Mouse (Mus musculus) Patski (cell line): ENCODE data around the gene Trdmt1. TPM values are rescaled to one million over a fixed set of nuclear protein-coding genes. Genes with fewer than 3 reads are reported as not detected.

Experiments used
- ATAC-seq: fragments of 100-300 bp; one replicate; pipeline ENCODE4 v1.8.0; 2021
- CTCF ChIA-PET: fragments of 350-600 bp; sonication (Branson Sonifier 250); formaldehyde crosslinking; loops from one replicate; lab custom pipeline; 2022; ENCODE audit warnings: inconsistent platforms; lab: Charles Lee
- POLR2A ChIA-PET: fragments of 350-600 bp; sonication (Branson Sonifier 250); formaldehyde crosslinking; loops from one replicate; lab custom pipeline; 2022; ENCODE audit warnings: antibody characterized with exemption, inconsistent platforms; lab: Charles Lee
- DNase-seq: peaks from one replicate; pipeline ENCODE4 v3.0.0-alpha.2; 2011; ENCODE audit warnings: low read depth, low spot score
- H3K27me3 ChIP-seq: fragments of 371-371 bp; one replicate; pipeline ENCODE4 v1.5.1; 2021
- CTCF ChIP-seq: fragments of 100-300 bp; IDR thresholded peaks from one replicate; pipeline ENCODE4 v1.5.1; 2021
- in situ Hi-C: fragments of 300-500 bp; cut with MboI; formaldehyde crosslinking; loops from 3 replicates; pipeline ENCODE4 v1.11.1; 2018; ENCODE audit warnings: low pct_unique_long_range_greater_than_20kb, mixed read lengths
- polyA plus RNA-seq: library from polyadenylated mRNA; unstranded; gene quantifications from one replicate; pipeline ENCODE4 v1.2.3, GENCODE M21; 2021

Gene Trdmt1
- polyA plus RNA-seq, 1 experiment from 2014 or later: 8.0 TPM

DNA sequence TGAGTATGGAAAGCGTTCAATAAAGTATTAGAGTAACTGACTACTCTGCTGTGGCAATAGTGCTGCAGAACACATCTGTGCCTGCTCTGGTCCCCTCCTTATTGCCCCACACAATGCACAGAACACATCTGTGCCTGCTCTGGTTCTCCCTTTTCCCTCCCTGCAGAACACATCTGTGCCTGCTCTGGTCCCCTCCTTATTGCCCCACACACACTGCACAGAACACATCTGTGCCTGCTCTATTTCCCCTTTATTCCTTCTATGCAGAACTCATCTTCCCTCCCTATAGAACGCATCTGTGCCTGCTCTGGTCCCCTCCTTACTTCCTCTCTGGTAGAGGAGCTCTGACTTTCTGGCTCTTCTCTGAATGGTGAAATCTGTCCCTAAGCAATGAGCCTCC lies 54.0 kb downstream of the Trdmt1 start:
- H3K27me3 ChIP-seq: no peaks in the 10 kb centered on the region
- ATAC-seq (no peak), DNase-seq (no peak)
- ChIA-PET POLR2A (no interaction called here), CTCF (no interaction called here)
- in situ Hi-C loops: no loop called here
- no peak for TF ChIP-seq CTCF

DNA sequence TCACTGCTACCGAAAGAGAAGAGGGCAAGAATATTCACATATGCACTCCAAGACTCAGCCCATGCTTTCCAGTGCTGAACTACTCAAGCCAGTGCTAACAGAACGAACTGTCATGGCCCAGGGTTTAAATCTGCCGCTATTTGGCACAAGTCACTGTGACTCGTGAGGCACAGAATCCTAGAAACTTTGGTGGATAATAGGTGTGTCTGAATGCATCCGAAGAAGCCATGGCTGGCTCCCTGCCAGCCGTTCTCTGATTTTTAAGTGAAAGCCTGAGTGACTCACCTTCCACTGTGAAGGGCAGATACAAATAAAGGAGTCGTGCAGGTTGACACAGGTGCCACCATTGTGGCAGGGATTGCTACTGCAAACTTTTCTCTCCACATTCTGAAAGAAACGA lies 58.0 kb downstream of the Trdmt1 start:
- in situ Hi-C loops: no loop called here
- DNase-seq (no peak), ATAC-seq (peak; percentile 21)
- ChIA-PET POLR2A (no interaction called here), CTCF (no interaction called here)
- TF ChIP-seq CTCF: no peak
- no peaks in the 10 kb centered on the region for H3K27me3 ChIP-seq

DNA sequence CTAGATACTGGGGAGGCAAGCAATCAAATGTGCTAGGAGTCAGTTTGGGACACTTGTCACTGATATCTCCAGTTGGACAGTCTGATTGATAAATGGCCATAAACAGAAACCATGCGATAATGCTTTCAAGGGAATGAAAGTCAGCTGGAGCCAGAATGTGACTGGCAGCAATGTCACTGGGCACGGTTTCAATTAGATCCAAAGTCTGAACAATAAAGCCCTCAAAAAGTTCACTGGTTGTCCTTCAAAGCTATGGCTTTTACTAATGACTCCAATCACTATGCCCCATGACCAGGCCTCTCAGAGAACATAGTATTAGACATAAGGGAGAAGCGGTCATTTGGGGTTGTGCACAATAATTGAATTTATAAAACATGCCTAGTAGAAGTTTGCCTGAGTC lies 59.9 kb downstream of the Trdmt1 start:
- TF ChIP-seq CTCF: no peak
- in situ Hi-C loops: no loop called here
- ATAC-seq: no peak
- ChIA-PET POLR2A (no interaction called here), CTCF (no interaction called here)
- no peaks in the 10 kb centered on the region for H3K27me3 ChIP-seq
- DNase-seq: no peak

DNA sequence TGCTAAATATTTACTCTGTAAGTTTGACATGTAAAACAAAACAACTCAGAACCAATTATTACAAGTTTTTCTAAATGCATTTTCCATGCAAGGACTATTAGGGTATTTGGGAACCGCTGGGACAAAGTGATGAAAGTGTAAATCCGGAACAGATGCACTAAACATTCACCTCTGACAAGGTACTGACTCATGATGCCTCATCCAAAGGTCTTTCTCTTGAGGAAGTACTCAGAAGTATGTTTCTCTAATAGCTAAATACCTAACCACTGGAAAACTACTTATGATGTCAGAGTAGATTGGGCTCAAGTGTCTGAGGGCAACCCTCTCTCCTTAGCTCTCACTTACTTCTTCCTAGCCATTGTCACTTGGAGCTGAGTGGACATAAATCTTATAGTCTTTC lies 63.7 kb downstream of the Trdmt1 start:
- TF ChIP-seq CTCF: no peak
- DNase-seq (no peak), ATAC-seq (peak; percentile 51)
- in situ Hi-C loops: no loop called here
- ChIA-PET POLR2A (no interaction called here), CTCF (no interaction called here)
- H3K27me3 ChIP-seq: no peaks in the 10 kb centered on the region

DNA sequence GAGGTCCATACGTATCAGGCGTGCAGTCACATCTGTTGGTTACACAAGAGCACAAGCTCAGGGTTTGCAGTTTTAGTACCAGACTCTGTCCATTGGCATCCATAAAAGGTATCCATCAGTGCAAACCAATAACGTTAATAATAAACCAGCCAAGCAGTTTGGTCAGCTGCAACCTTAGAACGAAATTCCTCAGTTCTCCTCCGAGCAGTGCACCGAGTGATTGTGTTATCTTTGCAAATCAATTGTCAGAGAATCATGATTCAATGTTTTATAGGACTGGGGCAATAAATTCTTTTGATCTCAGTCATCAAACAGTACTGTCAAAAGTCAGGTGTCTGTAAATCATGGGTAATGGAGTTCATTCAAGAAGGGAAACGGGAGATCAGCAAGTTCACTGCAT lies 65.3 kb downstream of the Trdmt1 start:
- ChIA-PET CTCF (no interaction called here), POLR2A (no interaction called here)
- no peaks in the 10 kb centered on the region for H3K27me3 ChIP-seq
- no peak for ATAC-seq
- no peak for TF ChIP-seq CTCF
- in situ Hi-C loops: no loop called here
- no peak for DNase-seq

DNA sequence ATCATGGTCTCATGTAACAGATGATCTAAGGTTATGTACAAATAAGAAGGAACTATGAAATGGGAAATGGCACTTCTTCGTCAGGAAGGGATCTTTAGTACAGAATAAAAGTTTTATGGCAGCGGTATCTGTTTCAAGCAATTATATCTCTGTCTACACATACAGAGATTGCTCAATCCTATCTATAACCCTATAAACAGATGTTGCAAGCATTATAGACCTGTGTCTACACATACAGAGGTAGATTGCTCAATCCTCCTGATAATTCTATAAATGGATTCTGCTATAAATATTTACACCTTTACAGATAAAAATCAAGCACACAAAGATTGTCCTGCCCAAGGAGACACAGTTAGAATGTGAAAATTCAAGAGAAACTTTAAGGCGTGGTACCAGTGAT lies 74.4 kb downstream of the Trdmt1 start:
- TF ChIP-seq CTCF: no peak
- ATAC-seq (no peak), DNase-seq (no peak)
- in situ Hi-C loops: no loop called here
- ChIA-PET POLR2A (no interaction called here), CTCF (no interaction called here)
- no peaks in the 10 kb centered on the region for H3K27me3 ChIP-seq

DNA sequence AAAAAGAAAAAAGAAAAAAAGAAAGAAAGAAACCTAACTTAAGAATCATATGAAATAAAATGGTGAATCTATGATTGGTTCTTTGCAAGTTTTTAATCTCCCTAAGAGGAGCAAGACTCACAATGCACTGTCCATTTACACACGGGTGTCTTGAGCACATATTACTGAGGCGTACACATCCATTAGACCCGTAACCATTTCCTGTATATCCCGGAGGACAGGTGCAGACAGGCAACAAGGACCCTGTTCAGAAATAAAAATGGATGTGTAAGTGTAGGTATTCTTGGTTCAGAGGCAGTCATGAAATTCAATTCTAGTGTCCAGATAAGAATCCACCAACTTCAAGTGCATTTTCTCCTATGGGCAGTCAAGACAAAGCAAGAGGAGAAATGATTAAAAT lies 74.8 kb downstream of the Trdmt1 start:
- no peak for DNase-seq
- ChIA-PET POLR2A (no interaction called here), CTCF (no interaction called here)
- H3K27me3 ChIP-seq: no peaks in the 10 kb centered on the region
- TF ChIP-seq CTCF: no peak
- no peak for ATAC-seq
- in situ Hi-C loops: no loop called here

DNA sequence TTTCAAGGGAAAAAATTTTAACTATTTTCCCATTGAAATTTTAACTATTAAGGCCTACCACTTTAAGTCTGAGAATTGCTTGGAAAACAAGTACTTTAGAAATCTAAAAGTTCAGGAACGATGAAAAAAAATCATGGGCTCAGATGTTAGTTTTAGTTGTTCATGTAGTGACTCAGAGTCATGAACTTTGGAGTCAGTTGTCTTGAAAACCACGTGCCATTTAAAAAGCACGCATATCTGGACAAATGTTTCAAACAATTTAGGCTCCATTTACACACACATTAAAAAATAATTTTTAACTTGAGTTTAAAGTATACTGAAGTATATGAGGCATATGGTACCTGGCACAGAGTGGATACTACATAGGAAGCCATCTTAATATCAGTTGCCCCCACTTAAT lies 77.8 kb downstream of the Trdmt1 start:
- TF ChIP-seq CTCF: no peak
- POLR2A ChIA-PET: interaction anchor here (0.7 kb wide), 1 partner anchor 138 kb away, joined by 3 read pairs; no protein-coding TSS in a partner anchor
- H3K27me3 ChIP-seq: no peaks in the 10 kb centered on the region
- CTCF ChIA-PET: no interaction called here
- in situ Hi-C loops: no loop called here
- DNase-seq (no peak), ATAC-seq (no peak)

Other genes starting within 250 kb of the Trdmt1 start
- 1.1 TPM for gene Cubn, start 52.9 kb downstream of the Trdmt1 start, polyA plus RNA-seq
- 2,775 TPM for gene Vim, start 29.3 kb upstream of the Trdmt1 start, polyA plus RNA-seq
- gene St8sia6, start 249.4 kb upstream of the Trdmt1 start, polyA plus RNA-seq: 0.46 TPM